Mouse (Mus musculus) limb, embryonic 13.5 days (tissue): ENCODE results near the gene Mtln. TPM values are rescaled to one million over a fixed set of nuclear protein-coding genes. Genes with fewer than 3 reads are reported as not detected.
A peak's percentile ranks its signal among the peaks of the same experiment; 100 is the strongest.

Experiments
- ATAC-seq: fragments of 200-750 bp; cut with Nextera tagmentation; 2 replicates; pipeline ENCODE4 v1.8.0; 2017; ENCODE audit warnings: low read depth, moderate number of reproducible peaks, moderate TSS enrichment; ENCODE audit not compliant: low FRiP score
- H3K27ac ChIP-seq: fragments of 300-500 bp; sonication (generic); 2 replicates; pipeline ENCODE4 v1.5.1; 2015; ENCODE audit warnings: inconsistent platforms, mild to moderate bottlenecking, moderate library complexity
- H3K27me3 ChIP-seq: fragments of 300-500 bp; sonication (generic); 2 replicates; pipeline ENCODE4 v1.6.1; 2015; ENCODE audit warnings: mild to moderate bottlenecking, inconsistent platforms
- H3K36me3 ChIP-seq: fragments of 300-500 bp; sonication (generic); 2 replicates; pipeline ENCODE4 v1.6.1; 2015; ENCODE audit warnings: inconsistent platforms, mild to moderate bottlenecking, moderate library complexity
- H3K4me1 ChIP-seq: fragments of 300-500 bp; sonication (generic); 2 replicates; pipeline ENCODE4 v1.6.1; 2015; ENCODE audit warnings: inconsistent platforms
- H3K4me2 ChIP-seq: fragments of 300-500 bp; sonication (generic); replicated peaks from 2 replicates; pipeline ENCODE4 v1.6.1; 2015; ENCODE audit warnings: inconsistent platforms, mild to moderate bottlenecking, moderate library complexity
- H3K4me3 ChIP-seq: fragments of 300-500 bp; sonication (generic); 2 replicates; pipeline ENCODE4 v1.5.1; 2015; ENCODE audit warnings: moderate library complexity, mild to moderate bottlenecking, inconsistent platforms
- H3K9ac ChIP-seq: fragments of 300-500 bp; sonication (generic); 2 replicates; pipeline ENCODE4 v1.6.1; 2015; ENCODE audit warnings: mild to moderate bottlenecking, inconsistent platforms
- H3K9me3 ChIP-seq: fragments of 300-500 bp; sonication (generic); 2 replicates; pipeline ENCODE4 v1.6.1; 2016; ENCODE audit warnings: inconsistent platforms
- WGBS: fragments of 180-500 bp; shearing (Covaris S2); methylation state at CpG from one replicate; pipeline ENCODE4 v1.1.7; 2015; 5-methylcytosine and 5-hydroxymethylcytosine counted together
- polyA plus RNA-seq: library from polyadenylated mRNA; unstranded; fragments of >200 nt; fragmentation: Nextera tagmentation; extraction: Ambion mirVana; gene quantifications from 2 replicates; pipeline ENCODE4 v1.2.1, GENCODE M21; 2015

Gene Mtln
- polyA plus RNA-seq, 1 experiment from 2014 or later, result 29.5 TPM

DNA sequence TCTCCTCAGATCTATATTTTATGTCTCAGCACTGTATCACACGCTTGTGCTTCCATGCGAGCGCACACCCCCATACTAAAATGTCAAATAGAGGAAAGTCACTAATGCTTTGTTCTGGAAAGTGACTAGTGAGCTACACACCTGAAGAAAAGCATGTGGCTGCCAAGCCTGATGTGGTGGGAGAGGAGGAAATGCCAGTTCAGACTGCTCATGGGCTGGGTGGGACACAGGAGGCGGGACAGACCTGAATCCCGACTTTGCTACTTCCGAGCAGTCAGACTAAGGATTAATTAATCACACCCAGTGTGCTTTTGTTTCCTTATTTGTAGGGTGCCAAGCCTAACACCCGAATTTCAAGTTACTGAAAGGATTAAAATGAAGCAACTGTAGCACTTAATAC, 44.0 kb downstream of the Mtln start:
- Histone ChIP-seq H3K9me3 (no peaks in the 10 kb centered on the region), H3K4me1 (no peaks in the 10 kb centered on the region), H3K4me3 (no peak overlapping the region), H3K27ac (no peak overlapping the region), H3K4me2 (no peak overlapping the region), H3K9ac (no peak overlapping the region), H3K36me3 (0 out of 2 replicates have a peak, but pooled peaks cover under 1% of the 10 kb centered on the region), H3K27me3 (no peaks in the 10 kb centered on the region)
- 75% methylated on average over 7 of the region's 7 CpGs for WGBS
- no peak for ATAC-seq

DNA sequence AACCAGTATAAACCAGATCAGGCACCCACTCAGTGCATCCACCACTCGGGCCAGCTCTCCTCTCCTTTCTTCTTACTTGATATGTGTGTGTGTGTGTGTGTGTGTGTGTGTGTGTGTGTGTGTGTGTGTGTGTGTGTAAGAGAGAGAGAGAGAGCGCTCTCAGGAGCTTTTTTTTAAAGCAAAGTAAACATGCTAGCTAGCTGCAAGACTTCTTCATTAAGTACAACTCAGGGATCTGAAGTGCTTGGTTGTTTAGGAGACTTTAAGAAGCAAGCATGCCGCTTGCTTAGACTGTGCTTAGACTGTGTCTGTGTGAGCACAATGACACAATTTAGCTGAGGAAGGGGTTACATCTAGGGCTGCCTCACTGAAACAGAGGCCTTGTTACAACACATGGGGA, 49.7 kb downstream of the Mtln start:
- Histone ChIP-seq H3K4me2 (no peak overlapping the region), H3K9me3 (no peaks in the 10 kb centered on the region), H3K27me3 (no peaks in the 10 kb centered on the region), H3K36me3 (peaks cover 7% of the 10 kb centered on the region), H3K4me1 (no peaks in the 10 kb centered on the region), H3K27ac (peak overlapping the region; percentile 61; the same call in 1 of the 2 replicates), H3K9ac (no peak overlapping the region; the same call in 1 of the 2 replicates), H3K4me3 (no peak overlapping the region)
- ATAC-seq, result no peak
- 67% methylated on average over 3 of the region's 3 CpGs for WGBS

Other genes starting within 250 kb of the Mtln start
- gene Zfp661, start 205.4 kb downstream of the Mtln start, polyA plus RNA-seq, result 5.2 and 6.1 TPM in 2 replicates
- 136 and 145 TPM in 2 replicates for gene Mrps5, start 205.3 kb downstream of the Mtln start, polyA plus RNA-seq
- 1.4 and 1.6 TPM in 2 replicates for gene Mal, start 135.8 kb downstream of the Mtln start, polyA plus RNA-seq
- gene Mall, start 62.6 kb downstream of the Mtln start, polyA plus RNA-seq, result 6.5 and 7.0 TPM in 2 replicates
- gene Nphp1, start 3.6 kb downstream of the Mtln start, polyA plus RNA-seq, result 33.5 and 34.6 TPM in 2 replicates
- gene Bub1, start 39.4 kb upstream of the Mtln start, polyA plus RNA-seq, result 54.0 and 58.5 TPM in 2 replicates
- gene Acoxl, start 46.4 kb upstream of the Mtln start, polyA plus RNA-seq, result 0.06 and 0.11 TPM in 2 replicates